Mouse (Mus musculus): Measurements from ENCODE around the gene Arrdc5. TPM values are rescaled to one million over a fixed set of nuclear protein-coding genes. Genes with fewer than 3 reads are reported as not detected.

Gene Arrdc5
- polyA plus RNA-seq, 1 experiment from 2014 or later: 0.21 TPM

GRCm38 (mm10) chr17:56296201-56296600 lies 3.9 kb downstream of the Arrdc5 start:
- no peak overlapping the region for H3K27ac ChIP-seq (ENCODE audit: low read length)
- H3K36me3 ChIP-seq (ENCODE audit: control insufficient read depth, insufficient read depth): no peaks in the 10 kb centered on the region
- H3K9me3 ChIP-seq (replicated peaks; ENCODE audit: control insufficient read depth, low read length): no peaks in the 10 kb centered on the region
- ATAC-seq (replicated peaks; ENCODE audit: extremely low read depth, insufficient read depth, low FRiP score): no peak
- H3K4me2 ChIP-seq (ENCODE audit: low read depth, low read length): no peak overlapping the region
- H3K4me3 ChIP-seq (ENCODE audit: low read length): no peak overlapping the region
- H3K4me1 ChIP-seq (ENCODE audit: control insufficient read depth, insufficient read depth, low read length): peaks cover 4% of the 10 kb centered on the region
- 33% methylated on average over 1 of the region's 1 CpGs for WGBS
- H3K9ac ChIP-seq (ENCODE audit: low read length): no peak overlapping the region
- H3K27me3 ChIP-seq (ENCODE audit: control insufficient read depth, insufficient read depth, low read length): no peaks in the 10 kb centered on the region

- Histone ChIP-seq H3K9ac (ENCODE audit: low read length) (no peak overlapping the region), H3K36me3 (ENCODE audit: control insufficient read depth, insufficient read depth) (no peaks in the 10 kb centered on the region), H3K27me3 (ENCODE audit: control insufficient read depth, insufficient read depth, low read length) (no peaks in the 10 kb centered on the region), H3K27ac (ENCODE audit: low read length) (peak overlapping the region; percentile 48; the same call in 1 of the 2 replicates), H3K9me3 (replicated peaks; ENCODE audit: control insufficient read depth, low read length) (no peaks in the 10 kb centered on the region), H3K4me2 (ENCODE audit: low read depth, low read length) (no peak overlapping the region), H3K4me1 (ENCODE audit: control insufficient read depth, insufficient read depth, low read length) (peaks cover 8% of the 10 kb centered on the region), H3K4me3 (ENCODE audit: low read length) (no peak overlapping the region)
- no peak for ATAC-seq (replicated peaks; ENCODE audit: extremely low read depth, insufficient read depth, low FRiP score)
- 87% methylated on average over 19 of the region's 19 CpGs for WGBS
Measured at GRCm38 (mm10) chr17:56294241-56294640, 5.8 kb downstream of the Arrdc5 start.

- H3K27me3 ChIP-seq (ENCODE audit: control insufficient read depth, insufficient read depth, low read length): no peaks in the 10 kb centered on the region
- H3K36me3 ChIP-seq (ENCODE audit: control insufficient read depth, insufficient read depth): no peaks in the 10 kb centered on the region
- H3K4me3 ChIP-seq (ENCODE audit: low read length): no peak overlapping the region
- no peak overlapping the region for H3K9ac ChIP-seq (ENCODE audit: low read length)
- H3K4me1 ChIP-seq (ENCODE audit: control insufficient read depth, insufficient read depth, low read length): peaks cover 18% of the 10 kb centered on the region
- no peaks in the 10 kb centered on the region for H3K9me3 ChIP-seq (replicated peaks; ENCODE audit: control insufficient read depth, low read length)
- H3K4me2 ChIP-seq (ENCODE audit: low read depth, low read length): no peak overlapping the region
- no peak for ATAC-seq (replicated peaks; ENCODE audit: extremely low read depth, insufficient read depth, low FRiP score)
- WGBS: 74% methylated on average over 1 of the region's 1 CpGs
- peak overlapping the region; percentile 48; the same call in 1 of the 2 replicates for H3K27ac ChIP-seq (ENCODE audit: low read length)
Measured at GRCm38 (mm10) chr17:56293291-56293690, 6.8 kb downstream of the Arrdc5 start.

- no peak within 1 kb of the TSS; the same call in 1 of the 2 replicates for H3K9ac ChIP-seq (ENCODE audit: low read length)
- peaks cover 24% of the 10 kb centered on the region for H3K4me1 ChIP-seq (ENCODE audit: control insufficient read depth, insufficient read depth, low read length)
- no peak within 1 kb of the TSS; the same call in 1 of the 2 replicates for H3K4me2 ChIP-seq (ENCODE audit: low read depth, low read length)
- no peaks in the 10 kb centered on the region for H3K36me3 ChIP-seq (ENCODE audit: control insufficient read depth, insufficient read depth)
- no peak for ATAC-seq (replicated peaks; ENCODE audit: extremely low read depth, insufficient read depth, low FRiP score)
- H3K27ac ChIP-seq (ENCODE audit: low read length): peak within 1 kb of the TSS; percentile 95
- no peak within 1 kb of the TSS; the same call in 1 of the 2 replicates for H3K4me3 ChIP-seq (ENCODE audit: low read length)
- H3K27me3 ChIP-seq (ENCODE audit: control insufficient read depth, insufficient read depth, low read length): no peaks in the 10 kb centered on the region
- 83% methylated on average over 4 of the region's 4 CpGs for WGBS
- H3K9me3 ChIP-seq (replicated peaks; ENCODE audit: control insufficient read depth, low read length): no peaks in the 10 kb centered on the region
Measured at GRCm38 (mm10) chr17:56292531-56293222, 7.4 kb downstream of the Arrdc5 start, which contains the start of gene Plin3. Gene Plin3, minus strand, starts transcription at chr17:56292873.

- Histone ChIP-seq H3K27ac (ENCODE audit: low read length) (peak overlapping the region; percentile 95), H3K4me1 (ENCODE audit: control insufficient read depth, insufficient read depth, low read length) (peaks cover 26% of the 10 kb centered on the region), H3K27me3 (ENCODE audit: control insufficient read depth, insufficient read depth, low read length) (no peaks in the 10 kb centered on the region), H3K36me3 (ENCODE audit: control insufficient read depth, insufficient read depth) (no peaks in the 10 kb centered on the region), H3K4me3 (ENCODE audit: low read length) (no peak overlapping the region), H3K9ac (ENCODE audit: low read length) (peak overlapping the region; percentile 75), H3K9me3 (replicated peaks; ENCODE audit: control insufficient read depth, low read length) (no peaks in the 10 kb centered on the region), H3K4me2 (ENCODE audit: low read depth, low read length) (no peak overlapping the region; the same call in 1 of the 2 replicates)
- ATAC-seq (replicated peaks; ENCODE audit: extremely low read depth, insufficient read depth, low FRiP score): no peak
- 76% methylated on average over 7 of the region's 7 CpGs for WGBS
Measured at GRCm38 (mm10) chr17:56291826-56292475, 8.1 kb downstream of the Arrdc5 start.

- H3K9me3 ChIP-seq (replicated peaks; ENCODE audit: control insufficient read depth, low read length): no peaks in the 10 kb centered on the region
- H3K4me1 ChIP-seq (ENCODE audit: control insufficient read depth, insufficient read depth, low read length): peaks cover 26% of the 10 kb centered on the region
- peak overlapping the region; percentile 75 for H3K9ac ChIP-seq (ENCODE audit: low read length)
- ATAC-seq (replicated peaks; ENCODE audit: extremely low read depth, insufficient read depth, low FRiP score): peak; percentile 75
- peaks cover 3% of the 10 kb centered on the region; the same call in 1 of the 2 replicates for H3K36me3 ChIP-seq (ENCODE audit: control insufficient read depth, insufficient read depth)
- WGBS: 1% methylated on average over 16 of the region's 16 CpGs
- peak overlapping the region; percentile 57 for H3K4me3 ChIP-seq (ENCODE audit: low read length)
- H3K27ac ChIP-seq (ENCODE audit: low read length): peak overlapping the region; percentile 95
- peak overlapping the region; percentile 90 for H3K4me2 ChIP-seq (ENCODE audit: low read depth, low read length)
- no peaks in the 10 kb centered on the region for H3K27me3 ChIP-seq (ENCODE audit: control insufficient read depth, insufficient read depth, low read length)
Measured at GRCm38 (mm10) chr17:56291171-56291511, 8.9 kb downstream of the Arrdc5 start.

GRCm38 (mm10) chr17:56290388-56291170 lies 9.5 kb downstream of the Arrdc5 start:
- Histone ChIP-seq H3K4me1 (ENCODE audit: control insufficient read depth, insufficient read depth, low read length) (peaks cover 26% of the 10 kb centered on the region), H3K4me3 (ENCODE audit: low read length) (peak overlapping the region; percentile 57), H3K9me3 (replicated peaks; ENCODE audit: control insufficient read depth, low read length) (no peaks in the 10 kb centered on the region), H3K27me3 (ENCODE audit: control insufficient read depth, insufficient read depth, low read length) (no peaks in the 10 kb centered on the region), H3K9ac (ENCODE audit: low read length) (peak overlapping the region; percentile 86), H3K4me2 (ENCODE audit: low read depth, low read length) (peak overlapping the region; percentile 90), H3K27ac (ENCODE audit: low read length) (peak overlapping the region; percentile 95), H3K36me3 (ENCODE audit: control insufficient read depth, insufficient read depth) (peaks cover 9% of the 10 kb centered on the region)
- 3% methylated on average over 17 of the region's 17 CpGs for WGBS
- peak; percentile 87 for ATAC-seq (replicated peaks; ENCODE audit: extremely low read depth, insufficient read depth, low FRiP score)

- H3K4me3 ChIP-seq (ENCODE audit: low read length): peak overlapping the region; percentile 57
- WGBS: 3% methylated on average over 23 of the region's 23 CpGs
- H3K4me1 ChIP-seq (ENCODE audit: control insufficient read depth, insufficient read depth, low read length): peaks cover 26% of the 10 kb centered on the region
- ATAC-seq (replicated peaks; ENCODE audit: extremely low read depth, insufficient read depth, low FRiP score): peak; percentile 6; the same call in 1 of the 2 replicates
- no peaks in the 10 kb centered on the region for H3K27me3 ChIP-seq (ENCODE audit: control insufficient read depth, insufficient read depth, low read length)
- no peaks in the 10 kb centered on the region for H3K9me3 ChIP-seq (replicated peaks; ENCODE audit: control insufficient read depth, low read length)
- H3K36me3 ChIP-seq (ENCODE audit: control insufficient read depth, insufficient read depth): peaks cover 18% of the 10 kb centered on the region
- H3K27ac ChIP-seq (ENCODE audit: low read length): peak overlapping the region; percentile 95
- peak overlapping the region; percentile 90 for H3K4me2 ChIP-seq (ENCODE audit: low read depth, low read length)
- H3K9ac ChIP-seq (ENCODE audit: low read length): peak overlapping the region; percentile 86
Measured at GRCm38 (mm10) chr17:56289371-56290331, 10.4 kb downstream of the Arrdc5 start.

Data from heart, embryonic 16.5 days (tissue).